Mouse (Mus musculus): Measurements from ENCODE around the gene S100a3.

S100a3 gene

GRCm38 (mm10) chr3:90550421-90550790 is 10.0 kb upstream of the S100a3 start:
- in situ Hi-C loops (cut with MboI; ENCODE audit: low pct_unique_long_range_greater_than_20kb in 1 of 2, low sequenced_read_pairs in 2 of 2, unreplicated experiment in 1 of 2), result no loop called here

- in situ Hi-C loops (cut with MboI; ENCODE audit: low pct_unique_long_range_greater_than_20kb in 1 of 2, low sequenced_read_pairs in 2 of 2, unreplicated experiment in 1 of 2), result no loop called here
Observed at GRCm38 (mm10) chr3:90552231-90552630, 8.1 kb upstream of the S100a3 start.

- in situ Hi-C loops (cut with MboI; ENCODE audit: low pct_unique_long_range_greater_than_20kb in 1 of 2, low sequenced_read_pairs in 2 of 2, unreplicated experiment in 1 of 2), result no loop called here
Observed at GRCm38 (mm10) chr3:90555954-90556353, 4.4 kb upstream of the S100a3 start.

- in situ Hi-C loops (cut with MboI; ENCODE audit: low pct_unique_long_range_greater_than_20kb in 1 of 2, low sequenced_read_pairs in 2 of 2, unreplicated experiment in 1 of 2), result no loop called here
Observed at GRCm38 (mm10) chr3:90574691-90575090, 14.3 kb downstream of the S100a3 start.

GRCm38 (mm10) chr3:90575320-90575719 is 14.9 kb downstream of the S100a3 start:
- in situ Hi-C loops (cut with MboI; ENCODE audit: low pct_unique_long_range_greater_than_20kb in 1 of 2, low sequenced_read_pairs in 2 of 2, unreplicated experiment in 1 of 2), result no loop called here

- in situ Hi-C loops (cut with MboI; ENCODE audit: low pct_unique_long_range_greater_than_20kb in 1 of 2, low sequenced_read_pairs in 2 of 2, unreplicated experiment in 1 of 2), result no loop called here
Observed at GRCm38 (mm10) chr3:90576351-90577001, 16.1 kb downstream of the S100a3 start.

GRCm38 (mm10) chr3:90579433-90579832 is 19.1 kb downstream of the S100a3 start:
- in situ Hi-C loops (cut with MboI; ENCODE audit: low pct_unique_long_range_greater_than_20kb in 1 of 2, low sequenced_read_pairs in 2 of 2, unreplicated experiment in 1 of 2), result no loop called here

- in situ Hi-C loops (cut with MboI; ENCODE audit: low pct_unique_long_range_greater_than_20kb in 1 of 2, low sequenced_read_pairs in 2 of 2, unreplicated experiment in 1 of 2), result loop anchor here in 1 of 2 experiments (5.0 to 10.0 kb wide), 2 partner anchors 36 to 74 kb away; partner anchors contain the start of gene S100a7a
Observed at GRCm38 (mm10) chr3:90581141-90581540, 20.8 kb downstream of the S100a3 start.

- in situ Hi-C loops (cut with MboI; ENCODE audit: low pct_unique_long_range_greater_than_20kb in 1 of 2, low sequenced_read_pairs in 2 of 2, unreplicated experiment in 1 of 2), result loop anchor here in 1 of 2 experiments (5.0 to 10.0 kb wide), 2 partner anchors 35 to 73 kb away; partner anchors contain the start of gene S100a7a
Observed at GRCm38 (mm10) chr3:90582156-90582555, 21.8 kb downstream of the S100a3 start.

GRCm38 (mm10) chr3:90582556-90582955 is 22.2 kb downstream of the S100a3 start:
- in situ Hi-C loops (cut with MboI; ENCODE audit: low pct_unique_long_range_greater_than_20kb in 1 of 2, low sequenced_read_pairs in 2 of 2, unreplicated experiment in 1 of 2), result loop anchor here in 1 of 2 experiments (5.0 to 10.0 kb wide), 2 partner anchors 35 to 72 kb away; partner anchors contain the start of gene S100a7a

- in situ Hi-C loops (cut with MboI; ENCODE audit: low pct_unique_long_range_greater_than_20kb in 1 of 2, low sequenced_read_pairs in 2 of 2, unreplicated experiment in 1 of 2), result loop anchor here in 1 of 2 experiments (5.0 to 10.0 kb wide), 2 partner anchors 33 to 71 kb away; partner anchors contain the start of gene S100a7a
Observed at GRCm38 (mm10) chr3:90583893-90584292, 23.5 kb downstream of the S100a3 start.

- in situ Hi-C loops (cut with MboI; ENCODE audit: low pct_unique_long_range_greater_than_20kb in 1 of 2, low sequenced_read_pairs in 2 of 2, unreplicated experiment in 1 of 2), result loop anchor here in 1 of 2 experiments (10.0 kb wide), 1 partner anchor 69 kb away; the partner anchor contains the start of gene S100a7a
Observed at GRCm38 (mm10) chr3:90585595-90585994, 25.2 kb downstream of the S100a3 start.

- in situ Hi-C loops (cut with MboI; ENCODE audit: low pct_unique_long_range_greater_than_20kb in 1 of 2, low sequenced_read_pairs in 2 of 2, unreplicated experiment in 1 of 2), result loop anchor here in 1 of 2 experiments (10.0 kb wide), 1 partner anchor 69 kb away; the partner anchor contains the start of gene S100a7a
Observed at GRCm38 (mm10) chr3:90586016-90586643, 25.8 kb downstream of the S100a3 start.

- in situ Hi-C loops (cut with MboI; ENCODE audit: low pct_unique_long_range_greater_than_20kb in 1 of 2, low sequenced_read_pairs in 2 of 2, unreplicated experiment in 1 of 2), result loop anchor here in 1 of 2 experiments (10.0 kb wide), 1 partner anchor 68 kb away; the partner anchor contains the start of gene S100a7a
Observed at GRCm38 (mm10) chr3:90586906-90587305, 26.5 kb downstream of the S100a3 start.

GRCm38 (mm10) chr3:90587361-90588101 is 27.2 kb downstream of the S100a3 start:
- in situ Hi-C loops (cut with MboI; ENCODE audit: low pct_unique_long_range_greater_than_20kb in 1 of 2, low sequenced_read_pairs in 2 of 2, unreplicated experiment in 1 of 2), result loop anchor here in 1 of 2 experiments (10.0 kb wide), 1 partner anchor 67 kb away; the partner anchor contains the start of gene S100a7a

- in situ Hi-C loops (cut with MboI; ENCODE audit: low pct_unique_long_range_greater_than_20kb in 1 of 2, low sequenced_read_pairs in 2 of 2, unreplicated experiment in 1 of 2), result loop anchor here in 1 of 2 experiments (10.0 kb wide), 1 partner anchor 65 kb away; the partner anchor contains the start of gene S100a7a
Observed at GRCm38 (mm10) chr3:90589390-90589789, 29.0 kb downstream of the S100a3 start.

- in situ Hi-C loops (cut with MboI; ENCODE audit: low pct_unique_long_range_greater_than_20kb in 1 of 2, low sequenced_read_pairs in 2 of 2, unreplicated experiment in 1 of 2), result loop anchor here in 1 of 2 experiments (10.0 kb wide), 1 partner anchor 65 kb away; the partner anchor contains the start of gene S100a7a
Observed at GRCm38 (mm10) chr3:90589947-90590346, 29.6 kb downstream of the S100a3 start, which contains the start of gene S100a2. TSS of gene S100a2 (plus strand) at chr3:90590247.

GRCm38 (mm10) chr3:90594466-90594865 is 34.1 kb downstream of the S100a3 start:
- in situ Hi-C loops (cut with MboI; ENCODE audit: low pct_unique_long_range_greater_than_20kb in 1 of 2, low sequenced_read_pairs in 2 of 2, unreplicated experiment in 1 of 2), result no loop called here

Measured in mouse embryonic stem cell (cell line).